Mouse (Mus musculus) kidney, adult 9 months (tissue): ENCODE data around the gene Eef2.
"Not testable (repeated sequence)": the region's sequence is repeated elsewhere in the genome, so short reads cannot be mapped to it uniquely, and the experiment has no call there.

Source experiments
- DNase-seq: peaks from one replicate; pipeline ENCODE4 v3.0.0; 2022

The Eef2 gene

DNA sequence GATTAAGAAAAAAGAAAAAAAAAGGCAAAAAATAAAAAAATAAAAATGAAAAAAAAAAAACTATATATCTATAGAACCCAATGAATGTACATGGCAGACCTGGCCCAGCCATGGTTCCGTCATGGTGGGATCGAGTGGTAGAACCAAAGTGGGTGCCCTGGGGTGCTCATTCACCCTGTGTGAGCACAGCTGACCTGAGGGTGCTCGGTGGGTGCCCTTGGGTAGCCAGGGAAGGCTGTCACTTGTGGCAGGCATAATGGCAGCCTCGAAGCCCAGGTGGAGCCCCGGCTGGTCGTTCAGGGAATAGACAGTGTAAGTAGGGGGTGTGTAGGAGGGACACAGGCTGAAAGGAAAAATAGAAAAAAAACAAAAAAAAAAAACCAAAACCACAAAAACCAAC is 25.2 kb upstream of the Eef2 start:
- DNase-seq, result no peak

- no peak for DNase-seq
Measured at GRCm38 (mm10) chr10:81152609-81153008, 23.8 kb upstream of the Eef2 start.

DNA sequence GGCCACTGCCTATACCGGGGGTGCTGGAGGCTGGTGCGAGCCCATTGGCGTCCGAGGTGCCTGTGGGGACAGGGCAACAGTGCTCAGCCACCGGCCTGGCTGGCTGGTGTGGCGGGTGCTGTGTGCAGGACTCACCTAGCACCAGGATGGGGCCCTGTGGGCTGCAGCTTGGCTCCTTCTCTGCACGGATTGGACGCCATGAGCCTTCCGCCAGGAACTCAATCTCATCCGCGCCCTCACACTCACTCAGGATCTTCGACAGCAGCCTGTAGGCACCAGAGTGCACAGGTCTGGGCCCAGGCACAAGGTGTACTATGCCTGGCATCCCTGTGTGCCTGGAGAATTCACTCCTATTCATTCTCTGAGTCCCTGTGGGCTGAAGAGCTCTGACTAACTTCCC is 22.1 kb upstream of the Eef2 start:
- no peak for DNase-seq

- DNase-seq, result no peak
Measured at GRCm38 (mm10) chr10:81154736-81155135, 21.7 kb upstream of the Eef2 start.

GRCm38 (mm10) chr10:81161602-81162317 is 14.7 kb upstream of the Eef2 start:
- DNase-seq, result peak; percentile 76

DNA sequence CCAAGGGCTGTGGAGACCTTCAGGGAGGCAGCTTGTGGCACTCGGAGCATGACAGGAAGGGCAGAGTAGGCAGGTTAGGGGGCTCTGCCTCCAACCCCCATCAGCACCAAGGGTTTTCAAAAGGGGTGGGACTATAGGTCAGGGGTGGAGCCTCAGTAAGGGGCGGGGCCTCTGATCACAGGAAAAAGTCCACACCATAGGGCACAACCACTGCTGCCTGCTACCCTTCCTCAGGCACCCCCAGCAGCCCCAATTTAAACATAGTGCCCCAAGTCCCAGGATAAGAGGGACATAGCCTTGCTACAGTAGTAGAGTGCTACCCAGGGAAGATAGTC is 14.1 kb upstream of the Eef2 start:
- DNase-seq, result no peak

- DNase-seq, result no peak
Measured at GRCm38 (mm10) chr10:81165118-81165517, 11.3 kb upstream of the Eef2 start.

DNA sequence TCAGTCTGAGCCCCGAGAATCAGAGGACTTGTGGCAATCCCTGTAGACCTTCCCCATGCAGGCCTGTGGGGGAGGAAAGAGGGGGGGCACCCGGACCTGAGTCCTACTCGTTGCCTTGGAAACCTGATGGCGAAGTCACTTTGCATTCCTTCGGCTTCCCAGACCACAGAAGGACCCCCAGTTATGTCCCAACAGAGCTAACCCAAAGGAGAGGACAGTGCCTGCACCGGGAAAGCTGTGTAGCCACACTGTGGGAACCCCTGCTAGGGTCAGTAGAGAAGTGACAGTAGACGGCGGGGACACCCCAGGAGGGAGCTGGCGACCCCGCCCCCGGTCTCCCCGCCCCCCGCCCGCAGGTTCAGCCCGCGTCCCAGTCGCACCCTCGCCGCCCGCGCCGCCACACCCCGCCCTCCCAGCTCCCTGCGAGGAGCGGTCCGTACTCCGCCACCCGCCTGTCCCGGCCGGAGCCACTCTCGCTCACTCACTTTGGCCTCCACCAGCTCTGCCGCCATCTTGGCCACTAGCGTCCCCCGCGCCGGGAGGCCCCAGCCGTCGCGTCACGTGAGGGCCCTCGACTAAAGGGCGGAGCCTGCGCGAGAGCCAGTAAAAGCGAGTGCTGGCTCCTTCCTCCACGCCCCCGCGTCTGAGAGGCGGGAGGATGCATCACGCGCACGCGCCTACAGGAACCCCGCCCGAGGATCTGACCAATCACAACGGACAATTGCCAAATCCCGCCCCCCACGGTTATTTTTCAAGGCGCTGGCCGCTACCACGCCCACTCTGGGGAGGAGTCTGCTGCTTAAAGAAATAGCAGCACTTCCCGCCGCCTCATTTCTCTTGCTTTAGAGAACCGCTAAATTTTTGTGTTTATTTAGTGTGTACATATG is 9.0 kb upstream of the Eef2 start, which contains the start of gene Pias4:
Gene Pias4 (minus strand): TSS at position 724 of the 887 bp plus-strand sequence.
- peak; percentile 100 for DNase-seq

DNA sequence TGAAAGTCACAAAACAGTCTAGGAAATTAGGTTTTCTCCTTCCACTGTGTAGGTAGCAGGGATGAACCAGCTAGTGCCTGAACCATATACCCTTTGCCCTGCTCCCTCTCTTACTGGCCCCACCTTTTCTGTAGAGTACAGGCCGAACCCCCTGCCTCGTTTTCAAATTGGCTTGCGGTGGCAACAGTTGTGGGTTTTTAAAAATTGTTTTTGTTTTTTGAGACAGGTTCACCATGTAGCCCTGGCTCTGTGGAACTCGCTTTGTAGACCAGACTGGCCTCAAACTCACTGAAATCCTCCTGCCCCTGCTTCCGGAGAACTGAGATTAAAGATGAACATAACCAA is 8.4 kb upstream of the Eef2 start:
- no peak for DNase-seq

GRCm38 (mm10) chr10:81168521-81169244 is 7.7 kb upstream of the Eef2 start:
- DNase-seq, result peak; percentile 93

- DNase-seq, result peak; percentile 43
Measured at GRCm38 (mm10) chr10:81169411-81169900, 7.0 kb upstream of the Eef2 start.

DNA sequence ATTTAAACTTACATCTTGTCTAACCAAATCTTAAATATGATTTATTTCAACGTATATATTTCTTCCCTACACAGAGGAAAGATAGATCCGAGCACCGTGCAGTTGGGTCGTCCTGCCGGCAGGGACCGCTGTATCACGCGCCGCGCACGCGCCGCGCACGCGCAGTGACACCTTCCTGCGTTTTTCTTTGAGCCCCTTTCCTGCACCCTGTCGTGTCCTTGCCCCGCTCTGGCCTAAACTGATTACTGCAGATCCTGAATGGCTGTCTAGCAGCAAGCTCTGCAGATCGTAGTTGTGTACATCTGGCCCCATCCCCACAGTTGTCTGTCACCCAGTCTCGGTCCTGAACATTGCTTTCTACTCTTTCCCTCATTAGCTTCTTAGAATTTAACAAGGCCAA is 3.3 kb upstream of the Eef2 start:
- peak; percentile 83 for DNase-seq

DNA sequence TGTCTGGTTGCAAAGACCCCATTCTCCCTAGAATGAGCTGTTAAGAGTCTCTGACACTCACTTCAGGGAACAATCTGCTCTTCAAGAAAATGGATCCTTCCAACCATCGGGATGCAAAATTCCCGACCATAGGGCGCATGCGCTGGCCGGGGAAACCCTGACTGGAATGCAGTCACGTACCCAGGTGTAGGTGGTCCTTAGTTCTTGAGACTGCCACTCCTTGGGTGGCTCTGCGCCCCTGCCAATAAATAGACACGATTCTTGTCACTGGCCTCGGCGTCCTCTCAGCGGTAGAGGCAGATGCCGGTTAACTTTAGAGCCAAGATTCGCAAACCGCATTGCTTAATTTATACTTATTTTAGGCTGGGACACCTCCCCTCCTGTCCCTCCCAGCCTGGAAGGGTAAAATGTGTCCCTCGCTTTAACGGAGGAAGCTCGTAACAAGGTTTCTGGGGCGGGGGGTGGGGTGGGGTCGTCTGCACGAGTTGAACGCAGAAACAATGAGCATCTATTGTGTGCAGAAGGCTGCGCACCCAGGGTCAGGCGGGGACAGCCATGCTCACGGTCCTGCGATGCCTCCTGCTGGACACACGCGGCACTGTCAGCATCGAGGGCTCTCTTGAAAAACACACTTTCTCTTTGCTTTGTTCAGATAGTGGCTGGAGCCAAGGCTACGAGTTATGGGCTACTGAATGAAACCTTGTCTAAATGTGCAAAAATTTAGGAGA is 1.6 kb upstream of the Eef2 start:
- DNase-seq, result peak; percentile 91

GRCm38 (mm10) chr10:81175345-81175701 is 1.1 kb upstream of the Eef2 start:
- DNase-seq, result not testable (repeated sequence)

DNA sequence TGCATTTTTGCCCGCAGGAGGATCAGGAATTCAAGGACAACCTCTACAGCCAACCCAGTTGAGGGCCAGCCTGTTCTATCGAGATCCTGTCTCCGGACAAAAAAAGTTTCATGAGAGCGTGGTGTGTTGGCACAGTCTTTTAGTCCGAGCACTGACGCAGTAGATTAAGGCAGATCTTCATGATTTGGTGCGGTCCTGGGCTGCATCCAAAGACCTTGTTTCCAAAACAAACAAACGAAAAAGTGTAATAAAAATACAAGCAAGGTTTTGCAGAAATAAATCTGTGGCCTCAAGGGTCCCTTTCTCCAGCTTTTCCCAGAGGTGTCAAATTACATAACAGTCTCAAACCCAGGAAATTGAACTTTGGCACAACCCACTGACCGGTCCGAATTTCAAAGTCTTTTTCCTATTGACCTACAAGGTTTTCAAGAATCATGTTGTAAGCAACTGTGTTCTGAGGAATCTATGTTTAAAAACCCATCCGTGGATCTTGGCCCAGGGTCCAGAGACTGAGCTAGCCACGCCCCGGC is 430 bp upstream of the Eef2 start:
- peak; percentile 100 for DNase-seq

- peak; percentile 67 for DNase-seq
Measured at GRCm38 (mm10) chr10:81177491-81177925, 1.1 kb downstream of the Eef2 start.

- DNase-seq, result peak; percentile 37
Measured at GRCm38 (mm10) chr10:81177958-81178712, 1.7 kb downstream of the Eef2 start.

- no peak for DNase-seq
Measured at GRCm38 (mm10) chr10:81178927-81179326, 2.5 kb downstream of the Eef2 start.

DNA sequence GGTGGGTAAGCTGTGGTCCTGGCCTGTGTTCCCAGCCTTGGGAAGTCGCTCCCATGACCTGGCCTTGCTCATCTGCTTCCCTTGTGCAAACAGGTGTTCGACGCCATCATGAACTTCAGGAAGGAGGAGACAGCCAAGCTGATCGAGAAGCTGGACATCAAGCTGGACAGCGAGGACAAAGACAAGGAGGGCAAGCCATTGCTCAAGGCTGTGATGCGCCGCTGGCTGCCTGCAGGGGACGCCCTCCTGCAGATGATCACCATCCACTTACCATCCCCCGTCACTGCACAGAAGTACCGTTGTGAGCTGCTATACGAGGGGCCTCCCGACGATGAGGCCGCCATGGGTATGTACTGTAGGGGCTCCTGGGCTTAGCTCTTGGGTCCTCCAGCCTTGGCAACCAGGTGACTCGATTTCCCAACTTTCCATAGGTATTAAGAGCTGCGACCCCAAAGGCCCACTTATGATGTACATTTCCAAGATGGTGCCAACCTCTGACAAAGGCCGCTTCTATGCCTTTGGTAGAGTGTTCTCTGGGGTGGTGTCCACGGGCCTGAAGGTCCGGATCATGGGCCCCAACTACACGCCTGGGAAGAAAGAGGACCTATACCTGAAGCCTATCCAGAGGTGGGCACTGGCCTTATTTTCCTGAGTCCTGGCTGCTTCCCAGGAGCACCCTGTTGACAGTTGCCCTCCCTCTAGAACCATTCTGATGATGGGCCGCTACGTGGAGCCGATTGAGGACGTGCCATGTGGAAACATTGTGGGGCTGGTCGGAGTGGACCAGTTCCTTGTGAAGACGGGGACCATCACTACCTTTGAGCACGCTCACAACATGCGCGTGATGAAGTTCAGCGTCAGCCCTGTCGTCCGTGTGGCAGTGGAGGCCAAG is 3.3 kb downstream of the Eef2 start:
- no peak for DNase-seq

GRCm38 (mm10) chr10:81180946-81181345 is 4.5 kb downstream of the Eef2 start:
- DNase-seq, result no peak

- DNase-seq, result peak; percentile 30
Measured at GRCm38 (mm10) chr10:81181860-81182259, 5.4 kb downstream of the Eef2 start.
